Mouse (Mus musculus) limb, embryonic 12.5 days (tissue): ENCODE results near the gene Lyrm4. TPM values are rescaled to one million over a fixed set of nuclear protein-coding genes. Genes with fewer than 3 reads are reported as not detected.
"Not testable (repeated sequence)": the region's sequence is repeated elsewhere in the genome, so short reads cannot be mapped to it uniquely, and the experiment has no call there.

Experiments used
- ATAC-seq: fragments of 200-750 bp; cut with Nextera tagmentation; 2 replicates; pipeline ENCODE4 v1.8.0; 2017; ENCODE audit warnings: low read depth, moderate TSS enrichment; ENCODE audit not compliant: insufficient number of reproducible peaks, insufficient read depth, low FRiP score, low TSS enrichment
- H3K27ac ChIP-seq: fragments of 300-500 bp; sonication (generic); 2 replicates; pipeline ENCODE4 v1.5.1; 2016; ENCODE audit warnings: mild to moderate bottlenecking, moderate library complexity
- H3K27me3 ChIP-seq: fragments of 300-500 bp; sonication (generic); 2 replicates; pipeline ENCODE4 v1.6.1; 2016; ENCODE audit warnings: mild to moderate bottlenecking, moderate library complexity
- H3K36me3 ChIP-seq: fragments of 300-500 bp; sonication (generic); 2 replicates; pipeline ENCODE4 v1.6.1; 2016; ENCODE audit warnings: mild to moderate bottlenecking, moderate library complexity
- H3K4me1 ChIP-seq: fragments of 300-500 bp; sonication (generic); replicated peaks from 2 replicates; pipeline ENCODE4 v1.6.1; 2016
- H3K4me2 ChIP-seq: fragments of 300-500 bp; sonication (generic); 2 replicates; pipeline ENCODE4 v1.6.1; 2016; ENCODE audit warnings: mild to moderate bottlenecking, moderate library complexity
- H3K4me3 ChIP-seq: fragments of 300-500 bp; sonication (generic); replicated peaks from 2 replicates; pipeline ENCODE4 v1.5.1; 2016; ENCODE audit warnings: mild to moderate bottlenecking
- H3K9ac ChIP-seq: fragments of 300-500 bp; sonication (generic); replicated peaks from 2 replicates; pipeline ENCODE4 v1.6.1; 2016; ENCODE audit warnings: mild to moderate bottlenecking, moderate library complexity
- H3K9me3 ChIP-seq: fragments of 300-500 bp; sonication (generic); 2 replicates; pipeline ENCODE4 v1.6.1; 2016; ENCODE audit warnings: mild to moderate bottlenecking, moderate library complexity
- WGBS: fragments of 180-500 bp; shearing (Covaris S2); methylation state at CpG from one replicate; pipeline ENCODE4 v1.1.7; 2016; 5-methylcytosine and 5-hydroxymethylcytosine counted together
- polyA plus RNA-seq: library from polyadenylated mRNA; unstranded; fragments of >200 nt; fragmentation: Nextera tagmentation; extraction: Ambion mirVana; gene quantifications from 2 replicates; pipeline ENCODE4 v1.2.1, GENCODE M21; 2016

Lyrm4 gene
- polyA plus RNA-seq, 1 experiment from 2014 or later: 21.0 TPM

- not testable (repeated sequence) for H3K9me3 ChIP-seq, H3K36me3 ChIP-seq, H3K27me3 ChIP-seq, H3K9ac ChIP-seq, H3K27ac ChIP-seq, H3K4me3 ChIP-seq, H3K4me2 ChIP-seq, ATAC-seq
- H3K4me1 ChIP-seq: peaks cover 13% of the 10 kb centered on the region; the same call in 1 of the 2 replicates
- 94% methylated on average over 21 of the region's 21 CpGs for WGBS
These were observed 126.1 kb downstream of the Lyrm4 start for GRCm38 (mm10) chr13:35991185-35991584.

GRCm38 (mm10) chr13:35989329-35989728 is 128.0 kb downstream of the Lyrm4 start:
- H3K9ac ChIP-seq: no peak overlapping the region
- no peaks in the 10 kb centered on the region for H3K9me3 ChIP-seq
- no peak overlapping the region for H3K4me3 ChIP-seq
- WGBS: 47% methylated on average over 3 of the region's 3 CpGs
- ATAC-seq: no peak
- H3K36me3 ChIP-seq: no peaks in the 10 kb centered on the region
- peaks cover 8% of the 10 kb centered on the region; the same call in 1 of the 2 replicates for H3K4me1 ChIP-seq
- H3K4me2 ChIP-seq: no peak overlapping the region
- H3K27ac ChIP-seq: no peak overlapping the region
- H3K27me3 ChIP-seq: no peaks in the 10 kb centered on the region

GRCm38 (mm10) chr13:35982985-35983384 is 134.3 kb downstream of the Lyrm4 start:
- Histone ChIP-seq H3K4me3 (no peak overlapping the region), H3K27ac (no peak overlapping the region), H3K4me1 (no peaks in the 10 kb centered on the region), H3K9me3 (no peaks in the 10 kb centered on the region), H3K4me2 (no peak overlapping the region), H3K36me3 (peaks cover 15% of the 10 kb centered on the region; the same call in 1 of the 2 replicates), H3K27me3 (no peaks in the 10 kb centered on the region), H3K9ac (no peak overlapping the region)
- WGBS: 81% methylated on average over 6 of the region's 6 CpGs
- ATAC-seq: no peak

GRCm38 (mm10) chr13:35980471-35980870 is 136.9 kb downstream of the Lyrm4 start:
- no peaks in the 10 kb centered on the region for H3K4me1 ChIP-seq
- H3K9ac ChIP-seq: no peak overlapping the region
- no peak overlapping the region for H3K27ac ChIP-seq
- no peak overlapping the region for H3K4me2 ChIP-seq
- ATAC-seq: no peak
- WGBS: 73% methylated on average over 4 of the region's 4 CpGs
- H3K36me3 ChIP-seq: peaks cover 24% of the 10 kb centered on the region
- no peak overlapping the region for H3K4me3 ChIP-seq
- H3K9me3 ChIP-seq: no peaks in the 10 kb centered on the region
- no peaks in the 10 kb centered on the region for H3K27me3 ChIP-seq

- no peaks in the 10 kb centered on the region for H3K27me3 ChIP-seq
- no peak for ATAC-seq
- H3K27ac ChIP-seq: no peak overlapping the region
- H3K9ac ChIP-seq: no peak overlapping the region
- H3K9me3 ChIP-seq: no peaks in the 10 kb centered on the region
- WGBS: 91% methylated on average over 7 of the region's 7 CpGs
- H3K4me2 ChIP-seq: no peak overlapping the region
- H3K36me3 ChIP-seq: peaks cover 24% of the 10 kb centered on the region
- no peak overlapping the region for H3K4me3 ChIP-seq
- H3K4me1 ChIP-seq: no peaks in the 10 kb centered on the region
These were observed 140.4 kb downstream of the Lyrm4 start for GRCm38 (mm10) chr13:35976912-35977311.

- ATAC-seq: no peak
These were observed 147.5 kb downstream of the Lyrm4 start for GRCm38 (mm10) chr13:35969829-35970228.

GRCm38 (mm10) chr13:35969431-35969721 is 147.9 kb downstream of the Lyrm4 start:
- Histone ChIP-seq H3K4me1 (peaks cover 13% of the 10 kb centered on the region), H3K27ac (no peak overlapping the region), H3K9ac (peak overlapping the region; percentile 67; the same call in 1 of the 2 replicates), H3K4me2 (peak overlapping the region; percentile 96), H3K27me3 (peaks cover 33% of the 10 kb centered on the region), H3K36me3 (no peaks in the 10 kb centered on the region), H3K9me3 (no peaks in the 10 kb centered on the region), H3K4me3 (peak overlapping the region; percentile 63)
- under 1% methylated on average over 18 of the region's 18 CpGs for WGBS
- ATAC-seq: no peak

More at GRCm38 (mm10) chr13:35969829-35970228, 147.5 kb downstream of the Lyrm4 start:
- H3K4me1 ChIP-seq: peaks cover 13% of the 10 kb centered on the region
- whole genome bisulfite sequencing: 26% methylated on average over 9 of the region's 9 CpGs
- H3K4me3 ChIP-seq: peak overlapping the region; percentile 63
- H3K27me3 ChIP-seq: peaks cover 33% of the 10 kb centered on the region
- no peak overlapping the region for H3K9ac ChIP-seq
- no peaks in the 10 kb centered on the region for H3K36me3 ChIP-seq
- no peaks in the 10 kb centered on the region for H3K9me3 ChIP-seq
- no peak overlapping the region for H3K27ac ChIP-seq
- peak overlapping the region; percentile 96 for H3K4me2 ChIP-seq

- peak overlapping the region; percentile 67 for H3K9ac ChIP-seq
- peaks cover 13% of the 10 kb centered on the region for H3K4me1 ChIP-seq
- H3K9me3 ChIP-seq: no peaks in the 10 kb centered on the region
- ATAC-seq: peak; percentile 71
- peak overlapping the region; percentile 63 for H3K4me3 ChIP-seq
- H3K27ac ChIP-seq: no peak overlapping the region
- peak overlapping the region; percentile 96 for H3K4me2 ChIP-seq
- H3K36me3 ChIP-seq: no peaks in the 10 kb centered on the region
- under 1% methylated on average over 57 of the region's 57 CpGs for WGBS
- peaks cover 33% of the 10 kb centered on the region for H3K27me3 ChIP-seq
These were observed 148.5 kb downstream of the Lyrm4 start for GRCm38 (mm10) chr13:35968719-35969430.

GRCm38 (mm10) chr13:35968131-35968718 is 149.1 kb downstream of the Lyrm4 start:
- H3K9me3 ChIP-seq: no peaks in the 10 kb centered on the region
- WGBS: under 1% methylated on average over 38 of the region's 38 CpGs
- H3K4me1 ChIP-seq: peaks cover 13% of the 10 kb centered on the region
- no peaks in the 10 kb centered on the region for H3K36me3 ChIP-seq
- H3K27me3 ChIP-seq: peaks cover 33% of the 10 kb centered on the region
- peak overlapping the region; percentile 96 for H3K4me2 ChIP-seq
- peak; percentile 39; the same call in 1 of the 2 replicates for ATAC-seq
- peak overlapping the region; percentile 63 for H3K4me3 ChIP-seq
- peak overlapping the region; percentile 67 for H3K9ac ChIP-seq
- H3K27ac ChIP-seq: no peak overlapping the region

- Histone ChIP-seq H3K9ac (peak overlapping the region; percentile 67; the same call in 1 of the 2 replicates), H3K27ac (no peak overlapping the region)
- peak; percentile 30; the same call in 1 of the 2 replicates for ATAC-seq
These were observed 149.6 kb downstream of the Lyrm4 start for GRCm38 (mm10) chr13:35967690-35968089.

GRCm38 (mm10) chr13:35963583-35963982 is 153.7 kb downstream of the Lyrm4 start:
- 95% methylated on average over 4 of the region's 4 CpGs for whole genome bisulfite sequencing
- no peak for ATAC-seq
- no peak overlapping the region for H3K4me2 ChIP-seq
- H3K27me3 ChIP-seq: peaks cover 14% of the 10 kb centered on the region; the same call in 1 of the 2 replicates
- H3K9ac ChIP-seq: no peak overlapping the region
- no peak overlapping the region for H3K4me3 ChIP-seq
- no peak overlapping the region for H3K27ac ChIP-seq
- no peaks in the 10 kb centered on the region for H3K9me3 ChIP-seq
- peaks cover 4% of the 10 kb centered on the region; the same call in 1 of the 2 replicates for H3K4me1 ChIP-seq
- no peaks in the 10 kb centered on the region for H3K36me3 ChIP-seq

More at GRCm38 (mm10) chr13:35967690-35968089, 149.6 kb downstream of the Lyrm4 start:
- Histone ChIP-seq H3K4me3 (peak overlapping the region; percentile 63), H3K36me3 (no peaks in the 10 kb centered on the region), H3K4me1 (peaks cover 13% of the 10 kb centered on the region), H3K9me3 (no peaks in the 10 kb centered on the region), H3K4me2 (peak overlapping the region; percentile 96), H3K27me3 (peaks cover 33% of the 10 kb centered on the region)
- 3% methylated on average over 15 of the region's 15 CpGs for WGBS
